Mouse (Mus musculus) limb, embryonic 12.5 days (tissue): ENCODE measurements around the gene Nat14. TPM values are rescaled to one million over a fixed set of nuclear protein-coding genes. Genes with fewer than 3 reads are reported as not detected.

Source experiments
- ATAC-seq: fragments of 200-750 bp; cut with Nextera tagmentation; 2 replicates; pipeline ENCODE4 v1.8.0; 2017; ENCODE audit warnings: low read depth, moderate TSS enrichment; ENCODE audit not compliant: insufficient number of reproducible peaks, insufficient read depth, low FRiP score, low TSS enrichment
- H3K27ac ChIP-seq: fragments of 300-500 bp; sonication (generic); 2 replicates; pipeline ENCODE4 v1.5.1; 2016; ENCODE audit warnings: mild to moderate bottlenecking, moderate library complexity
- H3K27me3 ChIP-seq: fragments of 300-500 bp; sonication (generic); 2 replicates; pipeline ENCODE4 v1.6.1; 2016; ENCODE audit warnings: mild to moderate bottlenecking, moderate library complexity
- H3K36me3 ChIP-seq: fragments of 300-500 bp; sonication (generic); 2 replicates; pipeline ENCODE4 v1.6.1; 2016; ENCODE audit warnings: mild to moderate bottlenecking, moderate library complexity
- H3K4me1 ChIP-seq: fragments of 300-500 bp; sonication (generic); replicated peaks from 2 replicates; pipeline ENCODE4 v1.6.1; 2016
- H3K4me2 ChIP-seq: fragments of 300-500 bp; sonication (generic); 2 replicates; pipeline ENCODE4 v1.6.1; 2016; ENCODE audit warnings: mild to moderate bottlenecking, moderate library complexity
- H3K4me3 ChIP-seq: fragments of 300-500 bp; sonication (generic); replicated peaks from 2 replicates; pipeline ENCODE4 v1.5.1; 2016; ENCODE audit warnings: mild to moderate bottlenecking
- H3K9ac ChIP-seq: fragments of 300-500 bp; sonication (generic); replicated peaks from 2 replicates; pipeline ENCODE4 v1.6.1; 2016; ENCODE audit warnings: mild to moderate bottlenecking, moderate library complexity
- H3K9me3 ChIP-seq: fragments of 300-500 bp; sonication (generic); 2 replicates; pipeline ENCODE4 v1.6.1; 2016; ENCODE audit warnings: mild to moderate bottlenecking, moderate library complexity
- WGBS: fragments of 180-500 bp; shearing (Covaris S2); methylation state at CpG from one replicate; pipeline ENCODE4 v1.1.7; 2016; 5-methylcytosine and 5-hydroxymethylcytosine counted together
- polyA plus RNA-seq: library from polyadenylated mRNA; unstranded; fragments of >200 nt; fragmentation: Nextera tagmentation; extraction: Ambion mirVana; gene quantifications from 2 replicates; pipeline ENCODE4 v1.2.1, GENCODE M21; 2016

The Nat14 gene
- polyA plus RNA-seq, 1 experiment from 2014 or later: 4.4 TPM

- peaks cover 64% of the 10 kb centered on the region for H3K4me1 ChIP-seq
Observed at GRCm38 (mm10) chr7:4920496-4920895, 1.3 kb upstream of the Nat14 start.

DNA sequence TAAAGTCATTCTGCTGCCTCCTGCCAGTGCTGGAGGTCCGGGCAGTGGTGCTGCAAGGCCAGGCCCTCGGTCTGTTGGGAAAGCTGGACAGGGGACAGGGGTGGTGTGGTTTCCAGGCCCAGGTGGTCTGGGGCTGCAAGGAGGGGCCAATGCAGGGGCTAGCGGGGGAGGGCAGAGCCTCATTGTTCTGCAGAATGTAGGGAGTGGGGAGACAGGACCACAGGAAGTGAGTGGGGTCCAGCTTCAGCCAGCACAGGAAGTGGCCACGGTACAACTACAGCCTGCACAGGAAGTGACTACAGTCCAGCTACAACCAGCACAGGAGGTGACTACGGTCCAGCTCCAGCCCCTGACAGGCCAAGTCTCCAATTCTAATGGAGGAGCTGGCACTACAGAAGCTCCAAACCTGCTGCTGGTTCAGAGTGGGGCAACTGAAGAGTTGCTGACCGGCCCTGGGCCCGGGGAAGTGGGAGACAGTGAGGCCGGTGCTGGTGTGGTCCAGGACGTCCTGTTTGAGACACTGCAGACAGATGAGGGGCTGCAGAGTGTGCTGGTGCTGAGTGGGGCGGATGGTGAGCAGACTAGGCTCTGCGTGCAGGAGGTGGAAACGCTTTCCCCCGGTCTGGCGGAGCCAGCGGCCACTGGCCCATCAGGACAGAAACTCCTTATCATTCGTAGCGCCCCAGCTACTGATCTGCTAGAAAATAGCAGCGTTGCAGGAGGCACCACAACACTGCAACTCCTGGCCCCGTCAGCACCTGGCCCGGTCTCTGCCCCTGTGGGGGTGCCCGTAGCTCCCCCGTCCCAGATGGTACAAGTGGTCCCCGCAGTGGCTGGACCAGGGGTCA lies 628 bp upstream of the Nat14 start:
- Histone ChIP-seq H3K4me2 (0 out of 2 replicates have a peak overlapping the region, but pooled peaks have one; percentile 1), H3K4me1 (peaks cover 67% of the 10 kb centered on the region), H3K27ac (peak overlapping the region; percentile 96), H3K36me3 (peaks cover 47% of the 10 kb centered on the region), H3K9ac (0 out of 2 replicates have a peak overlapping the region, but pooled peaks have one; percentile 23), H3K27me3 (no peaks in the 10 kb centered on the region), H3K9me3 (no peaks in the 10 kb centered on the region), H3K4me3 (no peak overlapping the region)
- ATAC-seq: no peak
- 61% methylated on average over 23 of the region's 23 CpGs for WGBS

More at GRCm38 (mm10) chr7:4920496-4920895, 1.3 kb upstream of the Nat14 start:
- Histone ChIP-seq H3K4me2 (no peak overlapping the region), H3K27ac (peak overlapping the region; percentile 96), H3K36me3 (peaks cover 47% of the 10 kb centered on the region), H3K27me3 (no peaks in the 10 kb centered on the region), H3K4me3 (no peak overlapping the region), H3K9ac (peak overlapping the region; percentile 23; the same call in 1 of the 2 replicates), H3K9me3 (no peaks in the 10 kb centered on the region)
- no peak for ATAC-seq
- 85% methylated on average over 19 of the region's 19 CpGs for WGBS

DNA sequence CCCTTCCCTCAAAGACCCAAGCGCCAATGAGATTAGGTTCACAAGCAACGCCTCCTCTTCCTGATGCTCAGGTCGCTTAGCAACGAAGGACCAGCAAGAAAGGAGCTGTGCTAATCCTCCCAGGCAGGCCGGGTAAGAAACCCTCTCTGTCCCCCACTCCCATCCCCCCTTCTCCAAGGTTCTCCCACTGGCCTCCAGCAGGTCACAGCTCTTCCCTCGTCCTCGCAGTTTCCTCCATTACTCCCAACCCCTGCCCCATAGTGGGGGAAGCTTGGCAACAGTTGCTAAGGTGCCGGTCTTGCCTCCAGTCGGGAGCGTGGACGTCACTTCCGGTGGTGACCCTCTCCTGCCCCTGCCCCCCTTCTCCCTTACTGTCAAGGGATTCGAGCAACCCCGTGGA lies 680 bp downstream of the Nat14 start:
- Histone ChIP-seq H3K4me2 (peak overlapping the region; percentile 72), H3K27ac (peak overlapping the region; percentile 96)
- under 1% methylated on average over 14 of the region's 14 CpGs for WGBS

DNA sequence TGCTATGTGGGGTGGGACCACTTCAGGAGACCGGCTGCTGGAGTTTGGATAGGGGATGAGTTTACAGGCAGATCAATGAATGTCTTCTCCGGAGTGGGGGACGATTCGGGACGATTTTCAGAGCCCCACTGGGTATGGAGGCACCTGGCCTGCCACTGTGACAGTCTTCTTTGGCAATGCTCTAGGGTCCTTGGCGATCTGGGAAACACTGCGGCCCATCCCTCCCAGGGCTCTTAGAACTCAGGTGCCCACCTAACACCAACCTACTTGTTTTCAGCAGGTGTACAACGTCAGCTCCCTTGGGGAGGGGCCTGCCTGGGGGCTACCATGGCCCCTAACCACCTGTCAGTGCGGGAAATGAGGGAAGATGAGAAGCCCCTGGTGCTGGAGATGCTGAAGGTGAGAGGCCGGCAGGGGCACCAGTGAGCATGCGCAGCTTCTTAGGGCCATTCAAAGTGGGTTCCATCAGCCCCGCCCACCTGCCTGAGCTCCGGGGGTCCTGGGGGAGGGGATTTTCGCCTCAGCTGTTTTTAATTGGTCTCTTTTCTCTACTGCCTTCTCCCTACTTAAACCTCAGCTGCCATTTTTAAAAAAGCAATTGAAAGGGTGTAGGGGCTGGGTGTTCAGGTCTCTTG lies 1.2 kb downstream of the Nat14 start:
- peak overlapping the region; percentile 51 for H3K9ac ChIP-seq
- no peaks in the 10 kb centered on the region for H3K9me3 ChIP-seq
- H3K36me3 ChIP-seq: peaks cover 37% of the 10 kb centered on the region
- no peaks in the 10 kb centered on the region for H3K27me3 ChIP-seq
- H3K4me3 ChIP-seq: peak overlapping the region; percentile 35
- WGBS: 2% methylated on average over 14 of the region's 14 CpGs
- H3K27ac ChIP-seq: peak overlapping the region; percentile 96
- ATAC-seq: peak; percentile 16; the same call in 1 of the 2 replicates
- peak overlapping the region; percentile 72 for H3K4me2 ChIP-seq
- H3K4me1 ChIP-seq: peaks cover 73% of the 10 kb centered on the region

More for the DNA sequence above, 680 bp downstream of the Nat14 start:
- Histone ChIP-seq H3K4me1 (peaks cover 70% of the 10 kb centered on the region), H3K4me3 (peak overlapping the region; percentile 35), H3K9me3 (no peaks in the 10 kb centered on the region), H3K9ac (peak overlapping the region; percentile 51), H3K36me3 (peaks cover 42% of the 10 kb centered on the region), H3K27me3 (no peaks in the 10 kb centered on the region)
- ATAC-seq: peak; percentile 6

GRCm38 (mm10) chr7:4923586-4924364 lies 1.9 kb downstream of the Nat14 start:
- peak overlapping the region; percentile 51 for H3K9ac ChIP-seq
- H3K36me3 ChIP-seq: peaks cover 30% of the 10 kb centered on the region
- H3K27me3 ChIP-seq: no peaks in the 10 kb centered on the region
- H3K4me3 ChIP-seq: peak overlapping the region; percentile 35
- H3K27ac ChIP-seq: peak overlapping the region; percentile 96
- peaks cover 73% of the 10 kb centered on the region for H3K4me1 ChIP-seq
- WGBS: 2% methylated on average over 37 of the region's 37 CpGs
- peak overlapping the region; percentile 72 for H3K4me2 ChIP-seq
- no peak; the same call in 1 of the 2 replicates for ATAC-seq
- no peaks in the 10 kb centered on the region for H3K9me3 ChIP-seq

- peaks cover 73% of the 10 kb centered on the region for H3K4me1 ChIP-seq
- H3K9ac ChIP-seq: peak overlapping the region; percentile 51; the same call in 1 of the 2 replicates
- peak overlapping the region; percentile 35; the same call in 1 of the 2 replicates for H3K4me3 ChIP-seq
- ATAC-seq: no peak
- H3K4me2 ChIP-seq: peak overlapping the region; percentile 72
- no peaks in the 10 kb centered on the region for H3K27me3 ChIP-seq
- H3K36me3 ChIP-seq: peaks cover 23% of the 10 kb centered on the region
- H3K9me3 ChIP-seq: no peaks in the 10 kb centered on the region
- peak overlapping the region; percentile 96 for H3K27ac ChIP-seq
- 2% methylated on average over 4 of the region's 4 CpGs for WGBS
Observed at GRCm38 (mm10) chr7:4924483-4924882, 2.7 kb downstream of the Nat14 start.

GRCm38 (mm10) chr7:4924891-4925301 lies 3.1 kb downstream of the Nat14 start:
- H3K4me3 ChIP-seq: peak overlapping the region; percentile 35; the same call in 1 of the 2 replicates
- 3% methylated on average over 4 of the region's 4 CpGs for WGBS
- peaks cover 73% of the 10 kb centered on the region for H3K4me1 ChIP-seq
- no peaks in the 10 kb centered on the region for H3K27me3 ChIP-seq
- H3K36me3 ChIP-seq: peaks cover 19% of the 10 kb centered on the region
- H3K9ac ChIP-seq: no peak overlapping the region
- H3K9me3 ChIP-seq: no peaks in the 10 kb centered on the region
- H3K27ac ChIP-seq: peak overlapping the region; percentile 96
- H3K4me2 ChIP-seq: peak overlapping the region; percentile 72
- ATAC-seq: peak; percentile 23; the same call in 1 of the 2 replicates

- peak; percentile 16; the same call in 1 of the 2 replicates for ATAC-seq
- Histone ChIP-seq H3K4me3 (peak within 1 kb of the TSS; percentile 35), H3K9ac (peak within 1 kb of the TSS; percentile 42)
Observed at GRCm38 (mm10) chr7:4925441-4926381, 3.9 kb downstream of the Nat14 start, which contains the start of gene Ssc5d. Ssc5d (plus strand) TSS chr7:4925785.

GRCm38 (mm10) chr7:4926849-4927248 lies 5.0 kb downstream of the Nat14 start:
- peaks cover 60% of the 10 kb centered on the region for H3K4me1 ChIP-seq
- H3K9me3 ChIP-seq: no peaks in the 10 kb centered on the region
- H3K27me3 ChIP-seq: no peaks in the 10 kb centered on the region
- peak overlapping the region; percentile 72 for H3K4me2 ChIP-seq
- H3K27ac ChIP-seq: peak overlapping the region; percentile 96
- H3K36me3 ChIP-seq: no peaks in the 10 kb centered on the region
- ATAC-seq: no peak
- H3K4me3 ChIP-seq: peak overlapping the region; percentile 7; the same call in 1 of the 2 replicates
- 74% methylated on average over 16 of the region's 16 CpGs for WGBS
- peak overlapping the region; percentile 23; the same call in 1 of the 2 replicates for H3K9ac ChIP-seq

More at GRCm38 (mm10) chr7:4925441-4926381, 3.9 kb downstream of the Nat14 start, which contains the start of gene Ssc5d:
- 7% methylated on average over 6 of the region's 6 CpGs for WGBS
- Histone ChIP-seq H3K27ac (peak within 1 kb of the TSS; percentile 96), H3K27me3 (no peaks in the 10 kb centered on the region), H3K9me3 (no peaks in the 10 kb centered on the region), H3K4me2 (peak within 1 kb of the TSS; percentile 72), H3K36me3 (peaks cover 10% of the 10 kb centered on the region), H3K4me1 (peaks cover 70% of the 10 kb centered on the region)
